Mouse (Mus musculus): Measurements from ENCODE around the gene Pet100. TPM values are rescaled to one million over a fixed set of nuclear protein-coding genes. Genes with fewer than 3 reads are reported as not detected.

Pet100 gene
- polyA plus RNA-seq, 1 experiment from 2014 or later = 85.7 TPM

- no peak for ATAC-seq
- TF ChIP-seq CTCF (IDR thresholded peaks at IDR 0.05) = no peak
- H3K27me3 ChIP-seq = no peaks in the 10 kb centered on the region
- POLR2A ChIA-PET = interaction anchor here (0.7 kb wide), 1 partner anchor 8 kb away, joined by 7 read pairs; no protein-coding TSS in a partner anchor
- in situ Hi-C loops (cut with MboI; ENCODE audit: low pct_unique_long_range_greater_than_20kb) = no loop called here
- DNase-seq (ENCODE audit: low read depth, low spot score) = no peak
- CTCF ChIA-PET = interaction anchor here (1.6 to 2.9 kb wide), 3 partner anchors 8 to 23 kb away, joined by 4 to 10 read pairs (median 10); partner anchors contain the start of gene Fcor
Measured at GRCm38 (mm10) chr8:3648990-3649389, 27.6 kb downstream of the Pet100 start.

GRCm38 (mm10) chr8:3652845-3653244 lies 31.5 kb downstream of the Pet100 start:
- TF ChIP-seq CTCF (IDR thresholded peaks at IDR 0.05) = no peak
- no peak for ATAC-seq
- in situ Hi-C loops (cut with MboI; ENCODE audit: low pct_unique_long_range_greater_than_20kb) = no loop called here
- ChIA-PET CTCF (interaction anchor here (1.5 kb wide), 1 partner anchor 22 kb away, joined by 3 read pairs; no protein-coding TSS in a partner anchor), POLR2A (no interaction called here)
- DNase-seq (ENCODE audit: low read depth, low spot score) = no peak
- H3K27me3 ChIP-seq = no peaks in the 10 kb centered on the region

- DNase-seq (ENCODE audit: low read depth, low spot score) (no peak), ATAC-seq (no peak)
- in situ Hi-C loops (cut with MboI; ENCODE audit: low pct_unique_long_range_greater_than_20kb) = no loop called here
- H3K27me3 ChIP-seq = no peaks in the 10 kb centered on the region
- TF ChIP-seq CTCF (IDR thresholded peaks at IDR 0.05) = no peak
- ChIA-PET CTCF (interaction anchor here (1.3 to 3.2 kb wide), 4 partner anchors 9 to 96 kb away, joined by 3 to 18 read pairs (median 8); partner anchors contain the start of genes Fcor and Mcemp1), POLR2A (interaction anchor here (0.6 kb wide), 1 partner anchor 10 kb away, joined by 3 read pairs; no protein-coding TSS in a partner anchor)
Measured at GRCm38 (mm10) chr8:3654726-3655508, 33.6 kb downstream of the Pet100 start.

- ChIA-PET POLR2A (no interaction called here), CTCF (interaction anchor here (1.3 to 3.2 kb wide), 6 partner anchors 7 to 96 kb away, joined by 3 to 18 read pairs (median 8); partner anchors contain the start of genes Fcor and Mcemp1)
- no peak for TF ChIP-seq CTCF (IDR thresholded peaks at IDR 0.05)
- no peaks in the 10 kb centered on the region for H3K27me3 ChIP-seq
- DNase-seq (ENCODE audit: low read depth, low spot score) (no peak), ATAC-seq (no peak)
- in situ Hi-C loops (cut with MboI; ENCODE audit: low pct_unique_long_range_greater_than_20kb) = no loop called here
Measured at GRCm38 (mm10) chr8:3655526-3655925, 34.2 kb downstream of the Pet100 start, which contains the start of gene Retn. TSS of gene Retn (plus strand) at chr8:3655770.

- no peak for TF ChIP-seq CTCF (IDR thresholded peaks at IDR 0.05)
- CTCF ChIA-PET = interaction anchor here (1.5 to 3.2 kb wide), 6 partner anchors 8 to 98 kb away, joined by 3 to 18 read pairs (median 8); partner anchors contain the start of genes Fcor and Mcemp1
- peak; percentile 70 for ATAC-seq
- peak; percentile 77 for DNase-seq (ENCODE audit: low read depth, low spot score)
- H3K27me3 ChIP-seq = no peaks in the 10 kb centered on the region
- in situ Hi-C loops (cut with MboI; ENCODE audit: low pct_unique_long_range_greater_than_20kb) = no loop called here
- POLR2A ChIA-PET = interaction anchor here (1.0 to 1.1 kb wide), 2 partner anchors 8 to 26 kb away, joined by 3 to 7 read pairs; partner anchors contain the start of gene Stxbp2
Measured at GRCm38 (mm10) chr8:3656725-3657381, 35.5 kb downstream of the Pet100 start.

- no peaks in the 10 kb centered on the region for H3K27me3 ChIP-seq
- in situ Hi-C loops (cut with MboI; ENCODE audit: low pct_unique_long_range_greater_than_20kb) = no loop called here
- ChIA-PET CTCF (interaction anchor here (2.4 kb wide), 1 partner anchor 15 kb away, joined by 6 read pairs; the partner anchor contains the start of gene Trappc5), POLR2A (no interaction called here)
- TF ChIP-seq CTCF (IDR thresholded peaks at IDR 0.05) = no peak
- ATAC-seq (no peak), DNase-seq (ENCODE audit: low read depth, low spot score) (no peak)
Measured at GRCm38 (mm10) chr8:3660889-3661288, 39.5 kb downstream of the Pet100 start.

- no peak for TF ChIP-seq CTCF (IDR thresholded peaks at IDR 0.05)
- CTCF ChIA-PET = interaction anchor here (2.7 to 3.2 kb wide), 3 partner anchors 8 to 106 kb away, joined by 7 to 19 read pairs (median 11); partner anchors contain the start of genes Fcor and Retn
- no peaks in the 10 kb centered on the region for H3K27me3 ChIP-seq
- ATAC-seq (no peak), DNase-seq (ENCODE audit: low read depth, low spot score) (no peak)
- POLR2A ChIA-PET = interaction anchor here (0.6 to 1.2 kb wide), 2 partner anchors 33 to 232 kb away, joined by 3 to 5 read pairs; partner anchors contain the start of gene Stxbp2
- in situ Hi-C loops (cut with MboI; ENCODE audit: low pct_unique_long_range_greater_than_20kb) = no loop called here
Measured at GRCm38 (mm10) chr8:3664405-3664804, 43.1 kb downstream of the Pet100 start.

GRCm38 (mm10) chr8:3665507-3665906 lies 44.2 kb downstream of the Pet100 start, which contains the start of gene Mcemp1:
TSS of gene Mcemp1 (plus strand) at chr8:3665754.
- in situ Hi-C loops (cut with MboI; ENCODE audit: low pct_unique_long_range_greater_than_20kb) = no loop called here
- no peak for TF ChIP-seq CTCF (IDR thresholded peaks at IDR 0.05)
- POLR2A ChIA-PET = interaction anchor here (1.2 kb wide), 1 partner anchor 34 kb away, joined by 3 read pairs; the partner anchor contains the start of gene Stxbp2

GRCm38 (mm10) chr8:3670388-3670787 lies 49.0 kb downstream of the Pet100 start:
- no peak for DNase-seq (ENCODE audit: low read depth, low spot score)
- ATAC-seq = no peak
- in situ Hi-C loops (cut with MboI; ENCODE audit: low pct_unique_long_range_greater_than_20kb) = loop anchor here (5.0 to 10.0 kb wide), 4 partner anchors 43 to 316 kb away; partner anchors contain the start of genes A430078G23Rik and Pcp2

More at GRCm38 (mm10) chr8:3665507-3665906, 44.2 kb downstream of the Pet100 start, which contains the start of gene Mcemp1:
- CTCF ChIA-PET = interaction anchor here (1.0 to 2.8 kb wide), 3 partner anchors 9 to 106 kb away, joined by 3 to 7 read pairs (median 4); partner anchors contain the start of gene Retn
- no peaks in the 10 kb centered on the region for H3K27me3 ChIP-seq
- ATAC-seq (no peak), DNase-seq (ENCODE audit: low read depth, low spot score) (no peak)

More at GRCm38 (mm10) chr8:3670388-3670787, 49.0 kb downstream of the Pet100 start:
- no peaks in the 10 kb centered on the region for H3K27me3 ChIP-seq
- no peak for TF ChIP-seq CTCF (IDR thresholded peaks at IDR 0.05)
- ChIA-PET POLR2A (interaction anchor here (0.7 to 1.9 kb wide), 2 partner anchors 49 to 112 kb away, joined by 4 to 5 read pairs; partner anchors contain the start of gene Pet100), CTCF (interaction anchor here (1.4 to 4.4 kb wide), 3 partner anchors 41 to 111 kb away, joined by 3 to 41 read pairs (median 31); partner anchors contain the start of gene Stxbp2)

All from Patski (cell line).